Mouse (Mus musculus) adrenal gland, adult 2 months (tissue): ENCODE data around the gene Vps4a. TPM values are rescaled to one million over a fixed set of nuclear protein-coding genes. Genes with fewer than 3 reads are reported as not detected.
"Not testable (repeated sequence)": the region's sequence is repeated elsewhere in the genome, so short reads cannot be mapped to it uniquely, and the experiment has no call there.

Source experiments
- DNase-seq: peaks from one replicate; pipeline ENCODE4 v3.0.0; 2021
- long read RNA-seq: library from polyadenylated mRNA; stranded (forward); transcript quantifications from one replicate; pipeline ENCODE4 v2.0.0, GENCODE M21; 2021
- polyA plus RNA-seq: library from polyadenylated mRNA; depleted of rRNA; stranded (reverse); fragments of >200 nt; gene quantifications from 2 replicates; pipeline ENCODE4 v1.2.3, GENCODE M21; 2012; rRNA removed
- total RNA-seq, 2 experiments: library from RNA; stranded (reverse); gene quantifications; 2 replicates each; pipeline ENCODE4 v1.2.3; 2021

Gene Vps4a
- total RNA-seq: 10 to 100 TPM; 78.8 to 99.8 TPM
- polyA plus RNA-seq: 17.8 and 19.4 TPM in 2 replicates
- long read RNA-seq, transcript Vps4a-201 (11 exons, 2,178 nt): major isoform, 81 of 91 reads
- long read RNA-seq, partial matches to known transcripts: 4 of 91 reads
- long read RNA-seq, other reads (novel, unspliced or antisense): 6 of 91 reads

- DNase-seq: peak; percentile 98
Measured at GRCm38 (mm10) chr8:107030650-107031576, at the start of gene Vps4a. TSS of gene Vps4a (plus strand) at chr8:107031222.

GRCm38 (mm10) chr8:106985404-106985821 lies 45.6 kb upstream of the Vps4a start:
- DNase-seq: no peak

GRCm38 (mm10) chr8:106985951-106986350 lies 45.1 kb upstream of the Vps4a start:
- no peak for DNase-seq

- DNase-seq: no peak
Measured at GRCm38 (mm10) chr8:106987557-106987956, 43.5 kb upstream of the Vps4a start.

GRCm38 (mm10) chr8:106991393-106991792 lies 39.6 kb upstream of the Vps4a start:
- no peak for DNase-seq

- DNase-seq: not testable (repeated sequence)
Measured at GRCm38 (mm10) chr8:106996339-106996738, 34.7 kb upstream of the Vps4a start.

GRCm38 (mm10) chr8:106997416-106997815 lies 33.6 kb upstream of the Vps4a start:
- DNase-seq: no peak

GRCm38 (mm10) chr8:106999068-106999467 lies 32.0 kb upstream of the Vps4a start:
- no peak for DNase-seq

GRCm38 (mm10) chr8:107002532-107002931 lies 28.5 kb upstream of the Vps4a start:
- peak; percentile 87 for DNase-seq

- DNase-seq: no peak
Measured at GRCm38 (mm10) chr8:107007795-107008194, 23.2 kb upstream of the Vps4a start.

GRCm38 (mm10) chr8:107012666-107013065 lies 18.4 kb upstream of the Vps4a start:
- DNase-seq: peak; percentile 48

GRCm38 (mm10) chr8:107014915-107015314 lies 16.1 kb upstream of the Vps4a start:
- no peak for DNase-seq

GRCm38 (mm10) chr8:107023479-107023878 lies 7.5 kb upstream of the Vps4a start:
- DNase-seq: peak; percentile 86

GRCm38 (mm10) chr8:107029310-107029709 lies 1.7 kb upstream of the Vps4a start:
- no peak for DNase-seq

GRCm38 (mm10) chr8:107030058-107030457 lies 964 bp upstream of the Vps4a start:
- no peak for DNase-seq

GRCm38 (mm10) chr8:107031577-107032090 lies 612 bp downstream of the Vps4a start:
- DNase-seq: no peak

GRCm38 (mm10) chr8:107033609-107034008 lies 2.6 kb downstream of the Vps4a start:
- DNase-seq: not testable (repeated sequence)

- DNase-seq: no peak
Measured at GRCm38 (mm10) chr8:107035641-107036040, 4.6 kb downstream of the Vps4a start.

- DNase-seq: peak; percentile 45
Measured at GRCm38 (mm10) chr8:107036626-107037025, 5.6 kb downstream of the Vps4a start.

- DNase-seq: no peak
Measured at GRCm38 (mm10) chr8:107040632-107041031, 9.6 kb downstream of the Vps4a start.

- DNase-seq: no peak
Measured at GRCm38 (mm10) chr8:107045478-107045877, 14.5 kb downstream of the Vps4a start.

- DNase-seq: peak; percentile 41
Measured at GRCm38 (mm10) chr8:107046976-107047375, 16.0 kb downstream of the Vps4a start.
